Mouse (Mus musculus) hindbrain, embryonic 11.5 days (tissue): ENCODE data around the gene Ybx2. TPM values are rescaled to one million over a fixed set of nuclear protein-coding genes. Genes with fewer than 3 reads are reported as not detected.

Source experiments
- ATAC-seq: fragments of 200-750 bp; cut with Nextera tagmentation; 2 replicates; pipeline ENCODE4 v1.8.0; 2017; ENCODE audit warnings: mild to moderate bottlenecking, moderate TSS enrichment, moderate library complexity; ENCODE audit not compliant: low FRiP score
- DNase-seq: peaks from one replicate; pipeline ENCODE4 v3.0.0-alpha.2; 2015; ENCODE audit warnings: low spot score
- H3K27ac ChIP-seq: fragments of 300-500 bp; sonication (generic); 2 replicates; pipeline ENCODE4 v1.5.1; 2014; ENCODE audit warnings: mild to moderate bottlenecking, low read depth, low read length
- H3K27me3 ChIP-seq: fragments of 300-500 bp; sonication (generic); 2 replicates; pipeline ENCODE4 v1.6.1; 2014; ENCODE audit warnings: mild to moderate bottlenecking, low read length, moderate library complexity, mixed read lengths; ENCODE audit not compliant: control insufficient read depth, insufficient read depth
- H3K36me3 ChIP-seq: fragments of 300-500 bp; sonication (generic); 2 replicates; pipeline ENCODE4 v1.6.1; 2014; ENCODE audit warnings: mild to moderate bottlenecking, low read length, moderate library complexity, mixed read lengths; ENCODE audit not compliant: control insufficient read depth, insufficient read depth
- H3K4me1 ChIP-seq: fragments of 300-500 bp; sonication (generic); replicated peaks from 2 replicates; pipeline ENCODE4 v1.6.1; 2014; ENCODE audit warnings: low read length, mixed read lengths; ENCODE audit not compliant: control insufficient read depth, insufficient read depth
- H3K4me2 ChIP-seq: fragments of 300-500 bp; sonication (generic); replicated peaks from 2 replicates; pipeline ENCODE4 v1.6.1; 2014; ENCODE audit warnings: mild to moderate bottlenecking, low read depth, low read length
- H3K4me3 ChIP-seq: fragments of 300-500 bp; sonication (generic); 2 replicates; pipeline ENCODE4 v1.5.1; 2014; ENCODE audit warnings: low read depth, low read length
- H3K9ac ChIP-seq: fragments of 300-500 bp; sonication (generic); 2 replicates; pipeline ENCODE4 v1.6.1; 2014; ENCODE audit warnings: low read depth, low read length
- H3K9me3 ChIP-seq: fragments of 300-500 bp; sonication (generic); 2 replicates; pipeline ENCODE4 v1.6.1; 2016; ENCODE audit warnings: low read length; ENCODE audit not compliant: control insufficient read depth
- WGBS: fragments of 180-500 bp; shearing (Covaris S2); extraction: QIAGEN DNeasy Blood & Tissue Kit; methylation state at CpG from one replicate; pipeline ENCODE4 v1.1.7; 2014; 5-methylcytosine and 5-hydroxymethylcytosine counted together
- polyA plus RNA-seq: library from polyadenylated mRNA; unstranded; fragments of >200 nt; fragmentation: Nextera tagmentation; extraction: Ambion mirVana; gene quantifications from 2 replicates; pipeline ENCODE4 v1.2.1, GENCODE M21; 2014

Gene Ybx2
- polyA plus RNA-seq: 3.1 and 4.8 TPM in 2 replicates

- DNase-seq (peak; percentile 90), ATAC-seq (peak; percentile 94)
- Histone ChIP-seq H3K9me3 (no peaks in the 10 kb centered on the region), H3K27me3 (peaks cover 35% of the 10 kb centered on the region), H3K27ac (no peak within 1 kb of the TSS), H3K36me3 (no peaks in the 10 kb centered on the region), H3K9ac (peak within 1 kb of the TSS; percentile 47), H3K4me1 (peaks cover 5% of the 10 kb centered on the region), H3K4me2 (peak within 1 kb of the TSS; percentile 99), H3K4me3 (peak within 1 kb of the TSS; percentile 56)
- 2% methylated on average over 49 of the region's 62 CpGs for WGBS
Measured at GRCm38 (mm10) chr11:69935137-69935879, at the start of gene Ybx2. TSS of gene Ybx2 (plus strand) at chr11:69935796.

- no peak overlapping the region for H3K4me3 ChIP-seq
- H3K9ac ChIP-seq: no peak overlapping the region
- H3K27ac ChIP-seq: no peak overlapping the region
- no peak overlapping the region for H3K4me2 ChIP-seq
- no peaks in the 10 kb centered on the region for H3K27me3 ChIP-seq
- H3K4me1 ChIP-seq: no peaks in the 10 kb centered on the region
- H3K9me3 ChIP-seq: no peaks in the 10 kb centered on the region
- DNase-seq (no peak), ATAC-seq (no peak)
- no peaks in the 10 kb centered on the region for H3K36me3 ChIP-seq
- 76% methylated on average over 8 of the region's 8 CpGs for WGBS
Measured at GRCm38 (mm10) chr11:69886907-69887635, 48.5 kb upstream of the Ybx2 start.

- Histone ChIP-seq H3K27me3 (no peaks in the 10 kb centered on the region), H3K27ac (no peak overlapping the region), H3K9me3 (no peaks in the 10 kb centered on the region), H3K4me1 (no peaks in the 10 kb centered on the region), H3K9ac (no peak overlapping the region), H3K4me3 (no peak overlapping the region), H3K36me3 (no peaks in the 10 kb centered on the region), H3K4me2 (no peak overlapping the region)
- DNase-seq (no peak), ATAC-seq (no peak)
- WGBS: 80% methylated on average over 4 of the region's 4 CpGs
Measured at GRCm38 (mm10) chr11:69891482-69891881, 44.1 kb upstream of the Ybx2 start.

GRCm38 (mm10) chr11:69894671-69895070 is 40.9 kb upstream of the Ybx2 start:
- Histone ChIP-seq H3K4me2 (no peak overlapping the region), H3K4me3 (no peak overlapping the region), H3K4me1 (peaks cover 6% of the 10 kb centered on the region), H3K9me3 (no peaks in the 10 kb centered on the region), H3K27ac (no peak overlapping the region), H3K36me3 (no peaks in the 10 kb centered on the region), H3K27me3 (no peaks in the 10 kb centered on the region), H3K9ac (no peak overlapping the region)
- 85% methylated on average over 5 of the region's 5 CpGs for WGBS
- DNase-seq: no peak
- ATAC-seq: no peak

GRCm38 (mm10) chr11:69895291-69895690 is 40.3 kb upstream of the Ybx2 start, which contains the start of gene Acap1:
TSS of gene Acap1 (minus strand) at chr11:69895539.
- ATAC-seq: no peak
- Histone ChIP-seq H3K36me3 (no peaks in the 10 kb centered on the region), H3K4me1 (peaks cover 6% of the 10 kb centered on the region), H3K27me3 (no peaks in the 10 kb centered on the region), H3K9me3 (no peaks in the 10 kb centered on the region), H3K4me3 (no peak within 1 kb of the TSS), H3K4me2 (no peak within 1 kb of the TSS), H3K9ac (no peak within 1 kb of the TSS), H3K27ac (no peak within 1 kb of the TSS)
- DNase-seq: no peak
- 72% methylated on average over 4 of the region's 4 CpGs for WGBS

GRCm38 (mm10) chr11:69899870-69900269 is 35.7 kb upstream of the Ybx2 start:
- Histone ChIP-seq H3K9ac (peak overlapping the region; percentile 96), H3K4me1 (peaks cover 14% of the 10 kb centered on the region), H3K4me3 (peak overlapping the region; percentile 92), H3K36me3 (0 out of 2 replicates have a peak, but pooled peaks cover 4% of the 10 kb centered on the region), H3K4me2 (peak overlapping the region; percentile 97), H3K9me3 (no peaks in the 10 kb centered on the region), H3K27ac (no peak overlapping the region), H3K27me3 (no peaks in the 10 kb centered on the region)
- ATAC-seq (no peak), DNase-seq (peak; percentile 39)
- WGBS: 30% methylated on average over 4 of the region's 4 CpGs

GRCm38 (mm10) chr11:69900471-69901405 is 34.9 kb upstream of the Ybx2 start, which contains the start of the genes 2810408A11Rik and Neurl4:
TSS of gene 2810408A11Rik (minus strand) at chr11:69900987.
TSS of gene Neurl4 (plus strand) at chr11:69901072.
- Histone ChIP-seq H3K4me1 (peaks cover 14% of the 10 kb centered on the region), H3K36me3 (peaks cover 6% of the 10 kb centered on the region), H3K4me2 (peak within 1 kb of the TSS; percentile 97), H3K4me3 (peak within 1 kb of the TSS; percentile 92), H3K27me3 (no peaks in the 10 kb centered on the region), H3K9ac (peak within 1 kb of the TSS; percentile 96), H3K27ac (peak within 1 kb of the TSS; percentile 96), H3K9me3 (no peaks in the 10 kb centered on the region)
- under 1% methylated on average over 38 of the region's 38 CpGs for WGBS
- ATAC-seq: peak; percentile 92
- peak; percentile 92 for DNase-seq

GRCm38 (mm10) chr11:69901406-69901846 is 34.2 kb upstream of the Ybx2 start:
- H3K9me3 ChIP-seq: no peaks in the 10 kb centered on the region
- H3K27me3 ChIP-seq: no peaks in the 10 kb centered on the region
- peaks cover 14% of the 10 kb centered on the region for H3K4me1 ChIP-seq
- 0% methylated on average over 42 of the region's 42 CpGs for WGBS
- ATAC-seq: peak; percentile 73
- H3K36me3 ChIP-seq: peaks cover 12% of the 10 kb centered on the region
- peak; percentile 96 for DNase-seq
- H3K27ac ChIP-seq: peak overlapping the region; percentile 96
- peak overlapping the region; percentile 97 for H3K4me2 ChIP-seq
- H3K4me3 ChIP-seq: peak overlapping the region; percentile 92
- H3K9ac ChIP-seq: peak overlapping the region; percentile 96
